Mouse (Mus musculus) lung, embryonic 15.5 days (tissue): ENCODE results near the gene Krt7. TPM values are rescaled to one million over a fixed set of nuclear protein-coding genes. Genes with fewer than 3 reads are reported as not detected.

Experiments
- ATAC-seq: fragments of 200-750 bp; cut with Nextera tagmentation; 2 replicates; pipeline ENCODE4 v1.8.0; 2017; ENCODE audit warnings: moderate number of reproducible peaks, borderline replicate concordance; ENCODE audit not compliant: low FRiP score, low TSS enrichment; ENCODE audit errors: extremely low read depth
- H3K27ac ChIP-seq: fragments of 300-500 bp; sonication (generic); 2 replicates; pipeline ENCODE4 v1.5.1; 2015; ENCODE audit warnings: moderate library complexity, mild to moderate bottlenecking, inconsistent platforms
- H3K27me3 ChIP-seq: fragments of 300-500 bp; sonication (generic); 2 replicates; pipeline ENCODE4 v1.6.1; 2015; ENCODE audit warnings: inconsistent platforms
- H3K36me3 ChIP-seq: fragments of 300-500 bp; sonication (generic); 2 replicates; pipeline ENCODE4 v1.6.1; 2015; ENCODE audit warnings: inconsistent platforms
- H3K4me1 ChIP-seq: fragments of 300-500 bp; sonication (generic); 2 replicates; pipeline ENCODE4 v1.6.1; 2015; ENCODE audit warnings: inconsistent platforms
- H3K4me2 ChIP-seq: fragments of 300-500 bp; sonication (generic); 2 replicates; pipeline ENCODE4 v1.6.1; 2015; ENCODE audit warnings: inconsistent platforms, mild to moderate bottlenecking, moderate library complexity
- H3K4me3 ChIP-seq: fragments of 300-500 bp; sonication (generic); 2 replicates; pipeline ENCODE4 v1.5.1; 2015; ENCODE audit warnings: mild to moderate bottlenecking, inconsistent platforms
- H3K9ac ChIP-seq: fragments of 300-500 bp; sonication (generic); 2 replicates; pipeline ENCODE4 v1.6.1; 2015; ENCODE audit warnings: inconsistent platforms
- H3K9me3 ChIP-seq: fragments of 300-500 bp; sonication (generic); 2 replicates; pipeline ENCODE4 v1.6.1; 2016; ENCODE audit warnings: inconsistent platforms
- WGBS: fragments of 180-500 bp; shearing (Covaris S2); methylation state at CpG from one replicate; pipeline ENCODE4 v1.1.7; 2015; 5-methylcytosine and 5-hydroxymethylcytosine counted together
- polyA plus RNA-seq: library from polyadenylated mRNA; unstranded; fragments of >200 nt; fragmentation: Nextera tagmentation; extraction: Ambion mirVana; gene quantifications from 2 replicates; pipeline ENCODE4 v1.2.1, GENCODE M21; 2015

Gene Krt7
- polyA plus RNA-seq, 1 experiment from 2014 or later = 158 TPM

GRCm38 (mm10) chr15:101382811-101383210 lies 28.0 kb upstream of the Krt7 start:
- peaks cover 8% of the 10 kb centered on the region for H3K4me1 ChIP-seq
- no peak overlapping the region for H3K9ac ChIP-seq
- no peak overlapping the region for H3K27ac ChIP-seq
- no peak overlapping the region for H3K4me2 ChIP-seq
- ATAC-seq = no peak
- 78% methylated on average over 11 of the region's 11 CpGs for WGBS
- no peaks in the 10 kb centered on the region for H3K9me3 ChIP-seq
- no peak overlapping the region for H3K4me3 ChIP-seq
- H3K36me3 ChIP-seq = no peaks in the 10 kb centered on the region
- no peaks in the 10 kb centered on the region for H3K27me3 ChIP-seq

GRCm38 (mm10) chr15:101384610-101385009 lies 26.2 kb upstream of the Krt7 start:
- H3K36me3 ChIP-seq = no peaks in the 10 kb centered on the region
- no peak for ATAC-seq
- H3K27ac ChIP-seq = no peak overlapping the region
- no peak overlapping the region for H3K4me3 ChIP-seq
- no peak overlapping the region for H3K4me2 ChIP-seq
- no peak overlapping the region for H3K9ac ChIP-seq
- 74% methylated on average over 7 of the region's 7 CpGs for WGBS
- H3K4me1 ChIP-seq = peaks cover 15% of the 10 kb centered on the region
- no peaks in the 10 kb centered on the region for H3K9me3 ChIP-seq
- H3K27me3 ChIP-seq = no peaks in the 10 kb centered on the region

GRCm38 (mm10) chr15:101385064-101385463 lies 25.8 kb upstream of the Krt7 start:
- no peak overlapping the region for H3K4me3 ChIP-seq
- no peak overlapping the region for H3K27ac ChIP-seq
- H3K4me2 ChIP-seq = no peak overlapping the region
- no peaks in the 10 kb centered on the region for H3K27me3 ChIP-seq
- no peaks in the 10 kb centered on the region for H3K36me3 ChIP-seq
- H3K9ac ChIP-seq = no peak overlapping the region
- no peak for ATAC-seq
- H3K4me1 ChIP-seq = peaks cover 15% of the 10 kb centered on the region
- WGBS = 73% methylated on average over 6 of the region's 6 CpGs
- no peaks in the 10 kb centered on the region for H3K9me3 ChIP-seq

- no peak for ATAC-seq
- Histone ChIP-seq H3K4me2 (no peak overlapping the region), H3K4me3 (no peak overlapping the region), H3K36me3 (no peaks in the 10 kb centered on the region), H3K9ac (no peak overlapping the region), H3K27me3 (no peaks in the 10 kb centered on the region), H3K27ac (no peak overlapping the region), H3K9me3 (no peaks in the 10 kb centered on the region), H3K4me1 (peaks cover 8% of the 10 kb centered on the region)
- 54% methylated on average over 3 of the region's 3 CpGs for WGBS
These were observed 23.7 kb upstream of the Krt7 start for GRCm38 (mm10) chr15:101387176-101387575.

- Histone ChIP-seq H3K27ac (no peak overlapping the region), H3K36me3 (no peaks in the 10 kb centered on the region), H3K9ac (no peak overlapping the region), H3K4me1 (peaks cover 8% of the 10 kb centered on the region), H3K4me3 (no peak overlapping the region), H3K4me2 (no peak overlapping the region), H3K27me3 (no peaks in the 10 kb centered on the region), H3K9me3 (no peaks in the 10 kb centered on the region)
- no peak for ATAC-seq
- WGBS = 14% methylated on average over 5 of the region's 5 CpGs
These were observed 22.8 kb upstream of the Krt7 start for GRCm38 (mm10) chr15:101388034-101388541.

GRCm38 (mm10) chr15:101390203-101390602 lies 20.6 kb upstream of the Krt7 start:
- Histone ChIP-seq H3K4me3 (no peak overlapping the region), H3K4me1 (peaks cover 8% of the 10 kb centered on the region), H3K9ac (no peak overlapping the region), H3K4me2 (no peak overlapping the region), H3K27ac (no peak overlapping the region), H3K9me3 (no peaks in the 10 kb centered on the region), H3K36me3 (no peaks in the 10 kb centered on the region), H3K27me3 (no peaks in the 10 kb centered on the region)
- WGBS = 81% methylated on average over 5 of the region's 5 CpGs
- no peak for ATAC-seq

GRCm38 (mm10) chr15:101392251-101392650 lies 18.6 kb upstream of the Krt7 start:
- Histone ChIP-seq H3K9ac (no peak overlapping the region), H3K4me2 (no peak overlapping the region), H3K4me1 (peaks cover 8% of the 10 kb centered on the region), H3K27ac (no peak overlapping the region), H3K9me3 (no peaks in the 10 kb centered on the region), H3K36me3 (no peaks in the 10 kb centered on the region), H3K4me3 (no peak overlapping the region), H3K27me3 (no peaks in the 10 kb centered on the region)
- 78% methylated on average over 5 of the region's 5 CpGs for WGBS
- ATAC-seq = no peak

- Histone ChIP-seq H3K9ac (no peak overlapping the region), H3K27ac (no peak overlapping the region), H3K4me1 (no peaks in the 10 kb centered on the region), H3K36me3 (no peaks in the 10 kb centered on the region), H3K27me3 (no peaks in the 10 kb centered on the region), H3K4me3 (no peak overlapping the region), H3K9me3 (no peaks in the 10 kb centered on the region), H3K4me2 (no peak overlapping the region)
- no peak for ATAC-seq
- WGBS = 57% methylated on average over 7 of the region's 7 CpGs
These were observed 15.9 kb upstream of the Krt7 start for GRCm38 (mm10) chr15:101394908-101395307.

- no peak for ATAC-seq
- Histone ChIP-seq H3K4me2 (no peak overlapping the region), H3K36me3 (no peaks in the 10 kb centered on the region), H3K4me1 (no peaks in the 10 kb centered on the region), H3K27me3 (no peaks in the 10 kb centered on the region), H3K9ac (no peak overlapping the region), H3K4me3 (no peak overlapping the region), H3K9me3 (no peaks in the 10 kb centered on the region), H3K27ac (no peak overlapping the region)
- 35% methylated on average over 7 of the region's 7 CpGs for WGBS
These were observed 14.4 kb upstream of the Krt7 start for GRCm38 (mm10) chr15:101396466-101396865.

GRCm38 (mm10) chr15:101396921-101397320 lies 13.9 kb upstream of the Krt7 start:
- 81% methylated on average over 3 of the region's 3 CpGs for WGBS
- no peak for ATAC-seq

GRCm38 (mm10) chr15:101397683-101398082 lies 13.2 kb upstream of the Krt7 start:
- Histone ChIP-seq H3K9me3 (no peaks in the 10 kb centered on the region), H3K4me3 (no peak overlapping the region), H3K9ac (no peak overlapping the region), H3K27ac (no peak overlapping the region), H3K4me2 (no peak overlapping the region), H3K27me3 (no peaks in the 10 kb centered on the region), H3K4me1 (no peaks in the 10 kb centered on the region), H3K36me3 (no peaks in the 10 kb centered on the region)
- no peak for ATAC-seq
- WGBS = 73% methylated on average over 2 of the region's 2 CpGs

More at GRCm38 (mm10) chr15:101396921-101397320, 13.9 kb upstream of the Krt7 start:
- no peak overlapping the region for H3K27ac ChIP-seq
- no peaks in the 10 kb centered on the region for H3K9me3 ChIP-seq
- H3K36me3 ChIP-seq = no peaks in the 10 kb centered on the region
- no peaks in the 10 kb centered on the region for H3K27me3 ChIP-seq
- H3K4me3 ChIP-seq = no peak overlapping the region
- H3K4me2 ChIP-seq = no peak overlapping the region
- no peak overlapping the region for H3K9ac ChIP-seq
- no peaks in the 10 kb centered on the region for H3K4me1 ChIP-seq

- Histone ChIP-seq H3K4me3 (no peak overlapping the region), H3K36me3 (no peaks in the 10 kb centered on the region), H3K9ac (no peak overlapping the region), H3K27ac (no peak overlapping the region), H3K4me2 (no peak overlapping the region), H3K9me3 (no peaks in the 10 kb centered on the region), H3K4me1 (no peaks in the 10 kb centered on the region), H3K27me3 (no peaks in the 10 kb centered on the region)
- WGBS = 75% methylated on average over 8 of the region's 8 CpGs
- no peak for ATAC-seq
These were observed 12.6 kb upstream of the Krt7 start for GRCm38 (mm10) chr15:101398269-101398668.

- no peaks in the 10 kb centered on the region for H3K9me3 ChIP-seq
- 10% methylated on average over 31 of the region's 31 CpGs for WGBS
- H3K9ac ChIP-seq = peak overlapping the region; percentile 45
- peak; percentile 53; the same call in 1 of the 2 replicates for ATAC-seq
- H3K27ac ChIP-seq = peak overlapping the region; percentile 89
- no peaks in the 10 kb centered on the region for H3K36me3 ChIP-seq
- H3K27me3 ChIP-seq = peaks cover 19% of the 10 kb centered on the region
- peaks cover 15% of the 10 kb centered on the region; the same call in 1 of the 2 replicates for H3K4me1 ChIP-seq
- H3K4me2 ChIP-seq = peak overlapping the region; percentile 55
- H3K4me3 ChIP-seq = peak overlapping the region; percentile 44
These were observed 1.3 kb downstream of the Krt7 start for GRCm38 (mm10) chr15:101412188-101412587.
